Mouse (Mus musculus) stomach, embryonic 14.5 days (tissue): ENCODE data around the gene Dpyd. TPM values are rescaled to one million over a fixed set of nuclear protein-coding genes. Genes with fewer than 3 reads are reported as not detected.

ENCODE experiments used
- ATAC-seq: fragments of 200-750 bp; cut with Nextera tagmentation; 2 replicates; pipeline ENCODE4 v1.8.0; 2017; ENCODE audit warnings: low read depth, moderate TSS enrichment; ENCODE audit not compliant: insufficient number of reproducible peaks, insufficient read depth, low FRiP score
- H3K27ac ChIP-seq: fragments of 300-500 bp; sonication (generic); 2 replicates; pipeline ENCODE4 v1.5.1; 2014; ENCODE audit warnings: mild to moderate bottlenecking, low read length, moderate library complexity, mixed read lengths
- H3K27me3 ChIP-seq: fragments of 300-500 bp; sonication (generic); 2 replicates; pipeline ENCODE4 v1.6.1; 2014; ENCODE audit warnings: low read length, control low read depth, mixed read lengths; ENCODE audit not compliant: control insufficient read depth, insufficient read depth
- H3K36me3 ChIP-seq: fragments of 300-500 bp; sonication (generic); 2 replicates; pipeline ENCODE4 v1.6.1; 2014; ENCODE audit warnings: mild to moderate bottlenecking, control low read depth, low read length, moderate library complexity, mixed read lengths; ENCODE audit not compliant: control insufficient read depth, insufficient read depth
- H3K4me1 ChIP-seq: fragments of 300-500 bp; sonication (generic); 2 replicates; pipeline ENCODE4 v1.6.1; 2014; ENCODE audit warnings: low read length, control low read depth, mixed read lengths; ENCODE audit not compliant: control insufficient read depth, insufficient read depth
- H3K4me2 ChIP-seq: fragments of 300-500 bp; sonication (generic); replicated peaks from 2 replicates; pipeline ENCODE4 v1.6.1; 2014; ENCODE audit warnings: low read depth, low read length, control low read depth
- H3K4me3 ChIP-seq: fragments of 300-500 bp; sonication (generic); 2 replicates; pipeline ENCODE4 v1.5.1; 2014; ENCODE audit warnings: low read depth, low read length, control low read depth
- H3K9ac ChIP-seq: fragments of 300-500 bp; sonication (generic); replicated peaks from 2 replicates; pipeline ENCODE4 v1.6.1; 2014; ENCODE audit warnings: low read depth, mild to moderate bottlenecking, control low read depth, low read length, moderate library complexity, mixed read lengths
- H3K9me3 ChIP-seq: fragments of 300-500 bp; sonication (generic); 2 replicates; pipeline ENCODE4 v1.6.1; 2016; ENCODE audit warnings: low read depth, low read length, control low read depth; ENCODE audit not compliant: control insufficient read depth
- WGBS: fragments of 180-500 bp; shearing (Covaris S2); extraction: QIAGEN DNeasy Blood & Tissue Kit; methylation state at CpG from one replicate; pipeline ENCODE4 v1.1.7; 2014; 5-methylcytosine and 5-hydroxymethylcytosine counted together
- polyA plus RNA-seq: library from polyadenylated mRNA; unstranded; fragments of >200 nt; fragmentation: Nextera tagmentation; extraction: Ambion mirVana; gene quantifications from 2 replicates; pipeline ENCODE4 v1.2.1, GENCODE M21; 2014

Gene Dpyd
- polyA plus RNA-seq, 1 experiment from 2014 or later, result 17.3 TPM

DNA sequence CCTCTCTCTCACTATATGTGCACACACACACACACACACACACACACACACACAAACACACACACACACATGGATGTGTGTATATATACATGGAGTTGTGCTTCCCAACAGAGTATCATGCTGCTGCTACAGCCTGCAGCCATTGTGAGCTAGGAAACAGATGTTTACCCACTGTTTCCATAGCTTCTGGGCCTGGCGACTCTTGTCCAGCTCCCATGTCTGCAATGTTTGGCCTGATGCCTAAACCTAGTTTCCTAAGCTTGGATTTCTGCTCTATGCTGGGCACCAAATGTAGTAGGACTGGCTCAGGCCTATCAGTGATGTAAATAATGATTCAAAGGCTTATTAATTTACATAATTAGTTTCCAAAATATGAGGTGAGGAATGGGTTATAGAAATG, 524.7 kb downstream of the Dpyd start:
- no peaks in the 10 kb centered on the region for H3K27me3 ChIP-seq
- WGBS, result 59% methylated on average over 1 of the region's 1 CpGs
- no peak overlapping the region for H3K27ac ChIP-seq
- H3K36me3 ChIP-seq, result no peaks in the 10 kb centered on the region
- no peak for ATAC-seq
- no peaks in the 10 kb centered on the region for H3K9me3 ChIP-seq
- H3K4me2 ChIP-seq, result no peak overlapping the region
- no peak overlapping the region for H3K9ac ChIP-seq
- H3K4me3 ChIP-seq, result no peak overlapping the region
- H3K4me1 ChIP-seq, result no peaks in the 10 kb centered on the region

DNA sequence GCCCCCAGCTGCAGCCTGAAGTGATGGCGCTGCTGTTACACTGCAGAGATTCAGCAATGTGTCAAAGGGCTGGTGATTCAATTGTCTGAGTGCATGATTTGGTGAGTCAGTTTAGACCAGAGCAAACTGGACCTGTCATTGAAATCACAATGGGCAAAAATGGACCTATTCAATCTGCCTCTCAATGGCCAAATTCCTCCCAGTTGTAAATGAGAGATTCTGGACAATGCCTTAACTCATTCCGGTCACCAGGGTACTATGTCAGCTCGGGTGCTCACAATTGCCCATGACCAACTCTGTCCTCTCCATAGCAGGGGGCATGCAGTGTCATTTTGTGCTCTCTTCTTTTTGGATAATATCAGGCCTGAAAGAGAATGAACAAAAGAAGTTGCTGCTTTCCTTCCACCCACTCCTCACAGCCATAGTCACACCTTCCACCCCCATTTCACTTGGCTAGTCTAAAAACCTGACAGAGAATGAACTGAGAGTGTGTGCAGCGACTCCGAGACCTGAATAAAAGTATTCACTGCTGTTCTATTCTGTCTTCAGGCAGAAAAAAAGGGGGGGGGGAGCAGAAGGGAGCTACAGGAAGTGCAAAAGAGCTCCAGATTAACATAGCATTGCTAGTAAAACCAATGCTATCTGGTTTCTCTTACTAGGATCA, 533.4 kb downstream of the Dpyd start:
- no peaks in the 10 kb centered on the region for H3K9me3 ChIP-seq
- H3K36me3 ChIP-seq, result no peaks in the 10 kb centered on the region
- no peak overlapping the region for H3K27ac ChIP-seq
- no peak overlapping the region for H3K4me3 ChIP-seq
- no peak overlapping the region for H3K4me2 ChIP-seq
- H3K9ac ChIP-seq, result no peak overlapping the region
- H3K27me3 ChIP-seq, result no peaks in the 10 kb centered on the region
- no peak for ATAC-seq
- no peaks in the 10 kb centered on the region for H3K4me1 ChIP-seq
- WGBS, result 83% methylated on average over 5 of the region's 5 CpGs

DNA sequence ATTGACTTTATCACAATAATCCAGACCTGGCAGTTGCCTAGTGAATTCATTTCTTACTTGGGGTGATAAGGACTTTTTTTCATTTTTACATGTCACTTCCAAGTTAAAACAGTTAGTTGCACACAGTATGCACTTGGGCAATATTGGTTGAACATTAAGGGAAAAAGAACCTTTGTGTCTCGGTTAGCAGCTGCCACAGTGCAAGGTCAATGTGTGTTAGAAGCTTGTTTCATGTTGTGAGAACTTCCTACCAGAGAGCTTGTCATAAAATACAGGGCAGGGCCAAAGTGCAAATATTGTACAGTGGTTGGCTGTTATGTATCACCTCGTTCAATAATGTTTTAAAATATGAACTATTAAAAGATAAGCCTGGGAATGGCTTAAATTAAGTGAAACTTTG, 564.1 kb downstream of the Dpyd start:
- H3K9ac ChIP-seq, result no peak overlapping the region
- no peak for ATAC-seq
- no peaks in the 10 kb centered on the region for H3K27me3 ChIP-seq
- no peak overlapping the region for H3K4me2 ChIP-seq
- no peak overlapping the region for H3K27ac ChIP-seq
- H3K9me3 ChIP-seq, result no peaks in the 10 kb centered on the region
- H3K4me3 ChIP-seq, result no peak overlapping the region
- no peaks in the 10 kb centered on the region for H3K36me3 ChIP-seq
- H3K4me1 ChIP-seq, result no peaks in the 10 kb centered on the region
- WGBS, result 45% methylated on average over 2 of the region's 2 CpGs

DNA sequence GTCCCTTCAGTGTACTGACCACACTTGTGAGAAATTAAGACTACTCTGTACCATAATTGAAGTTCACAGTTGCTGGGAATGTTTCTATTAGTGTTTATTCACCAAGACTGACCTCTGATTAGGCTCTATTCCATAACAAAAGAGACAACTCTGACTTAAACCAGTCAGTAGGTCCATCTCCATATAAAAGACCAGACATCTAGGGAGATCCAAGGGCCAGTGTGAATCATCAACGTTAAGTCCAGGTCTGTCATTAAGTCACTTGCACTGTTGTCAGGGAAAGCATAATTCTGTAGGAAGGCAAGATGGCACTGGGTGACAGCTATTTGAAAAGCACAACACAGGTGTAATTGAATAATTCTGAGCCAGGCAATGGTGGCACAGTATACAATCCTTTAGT, 566.1 kb downstream of the Dpyd start:
- ATAC-seq, result no peak
- Histone ChIP-seq H3K36me3 (no peaks in the 10 kb centered on the region), H3K9me3 (no peaks in the 10 kb centered on the region), H3K27me3 (no peaks in the 10 kb centered on the region), H3K9ac (no peak overlapping the region), H3K4me3 (no peak overlapping the region), H3K4me1 (no peaks in the 10 kb centered on the region), H3K4me2 (no peak overlapping the region), H3K27ac (no peak overlapping the region)
- 82% methylated on average over 1 of the region's 1 CpGs for WGBS

DNA sequence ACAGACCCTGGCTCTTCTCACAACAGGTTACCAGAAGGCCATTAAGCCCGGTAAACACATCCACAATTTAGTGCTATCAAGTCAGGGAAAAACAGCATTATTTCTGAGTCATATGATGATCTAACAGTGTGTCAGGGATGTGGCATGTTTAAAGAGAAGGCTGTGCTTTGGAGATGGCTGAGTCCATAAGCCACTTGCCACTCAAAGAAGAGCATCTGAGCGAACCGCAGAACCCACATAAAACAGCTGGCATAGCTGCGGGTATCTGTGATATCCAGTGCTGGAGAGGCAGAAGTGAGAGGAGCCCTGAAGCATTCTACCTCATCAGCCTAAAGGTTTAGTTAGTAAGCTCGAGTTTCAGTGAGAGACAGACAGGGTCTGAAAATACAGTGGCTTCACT, 581.1 kb downstream of the Dpyd start:
- WGBS, result 67% methylated on average over 5 of the region's 5 CpGs
- Histone ChIP-seq H3K9ac (no peak overlapping the region), H3K27me3 (no peaks in the 10 kb centered on the region), H3K4me3 (no peak overlapping the region), H3K9me3 (no peaks in the 10 kb centered on the region), H3K27ac (no peak overlapping the region), H3K36me3 (no peaks in the 10 kb centered on the region), H3K4me2 (no peak overlapping the region), H3K4me1 (no peaks in the 10 kb centered on the region)
- no peak for ATAC-seq

DNA sequence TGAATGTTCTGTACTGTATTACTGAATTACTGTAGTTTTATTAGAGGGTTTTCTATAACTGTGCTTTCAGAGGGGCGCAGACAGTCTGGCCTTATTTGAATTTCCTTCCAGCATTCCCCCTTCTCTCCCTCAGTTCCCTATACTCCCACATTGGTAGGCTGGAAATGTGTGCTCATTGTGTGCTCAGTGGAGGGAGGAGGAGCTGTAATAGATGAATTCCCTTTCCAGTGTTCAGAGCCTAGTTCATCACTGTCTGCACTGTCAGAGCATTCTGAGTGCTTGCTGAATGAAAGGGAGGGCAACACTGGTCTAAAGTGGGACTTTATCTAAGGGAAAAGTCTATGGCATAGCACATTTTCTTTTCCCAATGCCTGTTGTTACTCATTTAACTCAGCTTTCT, 582.9 kb downstream of the Dpyd start:
- Histone ChIP-seq H3K4me3 (no peak overlapping the region), H3K27ac (no peak overlapping the region), H3K27me3 (no peaks in the 10 kb centered on the region), H3K36me3 (no peaks in the 10 kb centered on the region), H3K9ac (no peak overlapping the region), H3K4me2 (no peak overlapping the region), H3K4me1 (no peaks in the 10 kb centered on the region), H3K9me3 (no peaks in the 10 kb centered on the region)
- WGBS, result 88% methylated on average over 1 of the region's 1 CpGs
- no peak for ATAC-seq

DNA sequence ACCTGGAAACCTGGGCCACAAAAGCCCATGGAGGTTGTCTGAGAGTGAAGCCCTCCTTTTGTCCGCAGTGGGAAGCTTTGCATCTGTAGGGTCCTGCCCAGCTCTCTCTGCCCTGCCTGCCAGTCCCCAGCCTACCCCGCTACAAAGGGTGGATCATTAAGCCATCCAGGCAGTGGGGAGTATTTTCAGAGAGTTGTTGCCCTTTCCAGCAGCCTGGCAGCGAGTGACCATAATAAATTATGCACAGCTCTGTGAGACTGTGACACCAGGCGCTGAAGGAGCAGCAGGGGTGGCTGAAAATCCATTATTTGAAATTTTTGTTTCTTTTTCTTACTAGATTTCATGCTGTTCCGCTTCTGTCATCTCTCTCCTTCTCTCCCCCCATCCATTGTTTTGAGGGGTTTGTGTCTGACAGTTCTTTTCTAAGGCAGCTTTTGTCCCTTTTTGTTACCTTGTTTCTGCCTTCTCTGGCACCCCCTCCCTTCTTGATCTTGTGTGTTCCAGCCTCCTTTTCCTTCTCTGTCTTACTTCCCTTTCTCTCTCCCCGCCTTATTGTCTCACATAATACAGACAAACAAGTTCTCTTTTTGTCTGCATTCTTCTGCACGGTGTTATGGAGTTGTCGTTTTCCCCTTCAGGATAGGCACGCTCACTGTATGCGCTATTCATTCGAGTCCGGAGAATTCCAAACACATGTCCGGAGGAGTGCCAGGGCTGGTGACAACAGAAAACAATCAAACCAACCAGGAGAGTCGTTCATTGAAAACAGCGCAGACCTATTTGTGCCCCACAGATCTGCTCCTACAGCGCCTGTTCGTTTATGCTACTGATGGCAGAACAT, 592.9 kb downstream of the Dpyd start:
- Histone ChIP-seq H3K36me3 (no peaks in the 10 kb centered on the region), H3K27me3 (no peaks in the 10 kb centered on the region), H3K4me2 (no peak overlapping the region), H3K9me3 (no peaks in the 10 kb centered on the region), H3K9ac (no peak overlapping the region), H3K4me1 (no peaks in the 10 kb centered on the region), H3K4me3 (no peak overlapping the region), H3K27ac (no peak overlapping the region)
- no peak for ATAC-seq
- 56% methylated on average over 17 of the region's 17 CpGs for WGBS

DNA sequence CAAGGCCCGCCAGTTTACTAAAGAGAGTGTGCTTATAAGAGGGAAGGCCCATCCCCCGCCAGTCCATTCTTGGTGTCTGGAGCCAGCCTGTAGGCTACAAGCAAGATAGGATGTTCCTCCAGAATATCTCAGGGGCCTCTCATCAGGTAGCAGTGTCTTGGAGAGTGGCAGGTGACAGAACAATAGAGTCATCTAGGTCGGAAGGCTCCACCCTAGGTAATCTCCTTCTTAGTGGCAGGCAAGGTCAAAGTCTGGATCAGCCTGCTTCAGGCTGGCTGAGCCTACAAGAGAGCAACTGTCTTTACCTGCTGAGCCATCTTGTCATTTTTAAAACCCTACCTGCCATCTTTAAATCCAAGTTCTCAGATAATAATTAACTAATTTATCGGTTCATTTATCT, 596.7 kb downstream of the Dpyd start:
- no peak overlapping the region for H3K4me3 ChIP-seq
- H3K4me1 ChIP-seq, result no peaks in the 10 kb centered on the region
- no peaks in the 10 kb centered on the region for H3K9me3 ChIP-seq
- no peak for ATAC-seq
- WGBS, result 87% methylated on average over 4 of the region's 4 CpGs
- H3K27me3 ChIP-seq, result no peaks in the 10 kb centered on the region
- no peak overlapping the region for H3K4me2 ChIP-seq
- no peak overlapping the region for H3K27ac ChIP-seq
- H3K9ac ChIP-seq, result no peak overlapping the region
- H3K36me3 ChIP-seq, result no peaks in the 10 kb centered on the region
